Mouse (Mus musculus) MEL (cell line): ENCODE measurements around the gene Pycr2. TPM values are rescaled to one million over a fixed set of nuclear protein-coding genes. Genes with fewer than 3 reads are reported as not detected.

Source experiments
- polyA plus RNA-seq, 2 experiments: library from polyadenylated mRNA; stranded (reverse) in 1 of 2; unstranded in 1 of 2; fragments of >175 nt in 1 of 2; fragments of >200 nt in 1 of 2; gene quantifications; 2 replicates each; pipeline versions ENCODE4 v1.2.1 to v1.2.4; 2012; ENCODE audit warnings: low replicate concordance in 2 of 2, low read depth in 1 of 2; ENCODE audit not compliant: insufficient read length in 2 of 2, insufficient read depth in 1 of 2, missing spikeins in 1 of 2
- total RNA-seq: library from RNA; depleted of rRNA; stranded (reverse); fragments of 300-350 nt; gene quantifications from 2 replicates; pipeline ENCODE4 v1.2.3, GENCODE M21; 2012; rRNA removed

Pycr2 gene
- total and polyA plus RNA-seq, 3 experiments = 125 to 183 TPM; not detected in 1

Other genes starting within 250 kb of the Pycr2 start
- gene Mixl1, start 207.3 kb upstream of the Pycr2 start, total RNA-seq = not detected in 2 replicates
- not detected for gene Mixl1, start 207.3 kb upstream of the Pycr2 start, polyA plus RNA-seq
- gene Acbd3, start 178.2 kb upstream of the Pycr2 start, total RNA-seq = 17.4 and 17.8 TPM in 2 replicates
- gene Acbd3, start 178.2 kb upstream of the Pycr2 start, polyA plus RNA-seq = 10 to 100 TPM in 1 of 2 experiments, not detected in 1; 23.2 TPM
- gene H3f3a, start 90.3 kb upstream of the Pycr2 start, total RNA-seq = 573 and 574 TPM in 2 replicates
- gene H3f3a, start 90.3 kb upstream of the Pycr2 start, polyA plus RNA-seq = 100 to 1,000 TPM; 265 to 903 TPM
- gene Sde2, start 53.2 kb upstream of the Pycr2 start, total RNA-seq = 31.4 and 35.5 TPM in 2 replicates
- 10 to 100 TPM in 1 of 2 experiments, not detected in 1; 48.0 TPM for gene Sde2, start 53.2 kb upstream of the Pycr2 start, polyA plus RNA-seq
- gene Lefty2, start 11.2 kb upstream of the Pycr2 start, total RNA-seq = not detected in 2 replicates
- not detected for gene Lefty2, start 11.2 kb upstream of the Pycr2 start, polyA plus RNA-seq
- gene Lefty1, start 30.7 kb downstream of the Pycr2 start, total RNA-seq = 3.5 and 6.4 TPM in 2 replicates
- gene Lefty1, start 30.7 kb downstream of the Pycr2 start, polyA plus RNA-seq = 1 to 10 TPM in 1 of 2 experiments, not detected in 1; 5.1 TPM
- gene Tmem63a, start 38.1 kb downstream of the Pycr2 start, total RNA-seq = 7.5 and 7.7 TPM in 2 replicates
- 10 to 100 TPM in 1 of 2 experiments, not detected in 1; 12.8 TPM for gene Tmem63a, start 38.1 kb downstream of the Pycr2 start, polyA plus RNA-seq
- gene Ephx1, start 116.6 kb downstream of the Pycr2 start, total RNA-seq = 0.15 and 0.23 TPM in 2 replicates
- gene Ephx1, start 116.6 kb downstream of the Pycr2 start, polyA plus RNA-seq = under 1 TPM in 1 of 2 experiments, not detected in 1; 0.39 TPM
- gene 9130409I23Rik, start 146.9 kb downstream of the Pycr2 start, total RNA-seq = not detected in 2 replicates
- gene 9130409I23Rik, start 146.9 kb downstream of the Pycr2 start, polyA plus RNA-seq = not detected
- 20.8 and 21.0 TPM in 2 replicates for gene Nvl, start 239.9 kb downstream of the Pycr2 start, total RNA-seq
- gene Nvl, start 239.9 kb downstream of the Pycr2 start, polyA plus RNA-seq = 10 to 100 TPM in 1 of 2 experiments, not detected in 1; 29.8 TPM
- 69.4 and 72.1 TPM in 2 replicates for gene Cnih4, start 240.4 kb downstream of the Pycr2 start, total RNA-seq
- gene Cnih4, start 240.4 kb downstream of the Pycr2 start, polyA plus RNA-seq = 100 to 1,000 TPM in 1 of 2 experiments, not detected in 1; 141 TPM